Mouse (Mus musculus) erythroblast, embryonic 14.5 days (primary cell): Measurements from ENCODE around the gene Cdkn2aipnl.

Experiments used
- GATA1 ChIP-seq: IDR thresholded peaks from 2 replicates; pipeline ENCODE4 v1.6.1; 2012; ENCODE audit warnings: low read length, inconsistent platforms, mixed read lengths
- TAL1 ChIP-seq: IDR thresholded peaks from 3 replicates; pipeline ENCODE4 v1.6.1; 2012; ENCODE audit warnings: low read length, inconsistent platforms, mixed read lengths

- TF ChIP-seq TAL1 (no peak), GATA1 (no peak)
Measured at GRCm38 (mm10) chr11:51956112-51956511, 11.3 kb upstream of the Cdkn2aipnl start.
